Mouse (Mus musculus) gastrocnemius, postnatal 14 days (tissue): ENCODE measurements around the gene Hs1bp3. TPM values are rescaled to one million over a fixed set of nuclear protein-coding genes. Genes with fewer than 3 reads are reported as not detected.

Experiments used
- DNase-seq: peaks from one replicate; pipeline ENCODE4 v3.0.0; 2021; ENCODE audit warnings: mixed read lengths
- intact Hi-C: fragments of 180-260 bp; cut with DNase I; formaldehyde crosslinking; loops from one replicate; pipeline ENCODE4 v1.15.1; 2025; ENCODE audit warnings: low total_unique reads
- total RNA-seq, 2 experiments: library from RNA; stranded (reverse); gene quantifications; 2 replicates each; pipeline ENCODE4 v1.2.3; 2021

Gene Hs1bp3
- total RNA-seq, 2 experiments from 2014 or later, result 5.0 to 5.9 TPM

GRCm38 (mm10) chr12:8381940-8382339 lies 68.7 kb downstream of the Hs1bp3 start:
- intact Hi-C loops, result no loop called here
- DNase-seq, result no peak

DNA sequence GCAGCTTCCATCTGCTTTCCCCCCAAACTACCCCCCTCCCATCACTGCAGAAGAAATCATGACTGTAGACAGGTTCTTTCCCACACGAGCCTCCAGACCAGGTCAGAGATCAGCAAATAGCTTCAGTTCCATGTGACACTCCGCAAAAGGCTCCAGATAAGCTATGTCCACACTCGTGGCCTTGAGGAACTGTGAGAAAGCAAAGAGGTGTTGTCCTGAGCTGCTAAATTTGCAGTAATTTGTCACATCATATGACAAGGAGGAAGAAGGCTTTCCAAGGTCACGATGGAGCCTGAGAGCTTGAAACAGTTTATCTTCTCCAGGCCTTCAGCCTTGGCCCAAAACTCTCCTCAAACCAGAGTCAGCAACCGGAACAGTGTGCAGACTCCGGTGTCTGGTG lies 70.6 kb downstream of the Hs1bp3 start:
- intact Hi-C loops, result no loop called here
- no peak for DNase-seq

- intact Hi-C loops, result no loop called here
These were observed 73.3 kb downstream of the Hs1bp3 start for GRCm38 (mm10) chr12:8386451-8387011.

DNA sequence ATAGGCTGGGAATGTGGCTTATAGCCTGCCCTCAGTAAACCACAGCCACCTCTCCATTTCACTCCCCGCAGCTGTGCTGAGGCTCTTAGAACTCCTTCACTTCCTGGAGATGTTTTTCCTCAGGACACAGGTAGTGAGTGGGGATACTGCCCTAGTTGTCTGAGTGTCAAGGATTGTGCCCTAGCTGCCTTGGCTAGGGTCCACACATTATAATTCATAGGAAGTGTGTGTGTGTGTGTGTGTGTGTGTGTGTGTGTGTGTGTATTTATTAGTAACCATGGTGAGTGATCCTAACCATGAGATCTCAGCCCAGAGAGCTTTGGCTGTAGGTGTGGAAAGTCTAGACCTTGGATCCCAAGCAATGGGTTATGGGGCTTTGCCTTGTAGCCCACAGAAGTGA lies 74.0 kb downstream of the Hs1bp3 start:
- no peak for DNase-seq
- intact Hi-C loops, result no loop called here

More at GRCm38 (mm10) chr12:8386451-8387011, 73.3 kb downstream of the Hs1bp3 start:
- peak; percentile 56 for DNase-seq

DNA sequence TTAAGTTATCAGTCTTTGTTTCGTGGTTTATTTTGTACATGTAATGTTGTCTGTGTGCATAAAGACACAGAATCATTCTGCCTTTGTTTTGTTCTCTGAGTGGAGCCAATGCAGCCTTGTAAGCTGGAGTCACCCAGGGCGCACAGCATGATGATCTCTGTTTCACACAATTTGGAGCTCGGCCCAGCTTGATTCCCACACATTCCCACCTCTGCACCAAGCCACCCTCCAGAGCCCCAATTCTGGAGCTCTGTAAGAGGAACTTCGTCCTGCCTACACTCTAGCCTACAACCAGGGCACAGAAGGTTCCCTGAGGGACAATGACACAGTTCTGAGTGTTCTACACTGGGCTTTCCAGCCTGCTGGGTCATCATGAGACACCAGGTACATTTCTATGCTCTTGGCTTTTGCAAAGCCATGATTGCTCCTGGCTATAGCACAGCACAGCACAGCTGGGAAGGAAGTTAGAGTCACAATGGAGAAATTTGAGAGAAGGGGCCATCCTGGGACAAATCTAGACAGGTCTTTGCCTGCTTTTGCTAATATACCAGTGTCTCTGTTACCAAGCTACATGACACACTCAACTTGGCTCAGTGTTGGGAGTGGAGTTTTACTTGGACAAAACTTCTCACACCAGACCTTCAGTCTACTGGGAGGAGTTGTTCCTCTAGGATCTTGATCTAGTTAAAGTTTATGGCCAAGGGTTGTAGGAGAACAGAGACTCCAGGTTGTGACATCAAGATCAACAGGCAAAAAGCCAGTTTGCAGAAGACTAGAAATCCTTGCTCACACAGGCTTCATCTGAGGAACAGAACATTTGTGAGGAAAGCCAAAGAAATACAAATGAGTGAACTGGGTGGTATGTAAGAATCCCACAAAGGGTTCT lies 75.5 kb downstream of the Hs1bp3 start:
- intact Hi-C loops, result no loop called here
- no peak for DNase-seq

- intact Hi-C loops, result no loop called here
- peak; percentile 59 for DNase-seq
These were observed 80.0 kb downstream of the Hs1bp3 start for GRCm38 (mm10) chr12:8393226-8393625.

Other genes starting within 250 kb of the Hs1bp3 start
- 10 to 100 TPM in 1 of 2 experiments, 1 to 10 TPM in 1; 9.8 to 10.6 TPM for gene Ldah, start 105.3 kb upstream of the Hs1bp3 start, total RNA-seq
- gene Gdf7, start 11.5 kb upstream of the Hs1bp3 start, total RNA-seq, result not detected
- gene Rhob, start 186.6 kb downstream of the Hs1bp3 start, total RNA-seq, result 10 to 100 TPM; 59.5 to 96.2 TPM